Mouse (Mus musculus) stomach, embryonic 15.5 days (tissue): ENCODE data around the gene Cfap299. TPM values are rescaled to one million over a fixed set of nuclear protein-coding genes. Genes with fewer than 3 reads are reported as not detected.
"Not testable (repeated sequence)": the region's sequence is repeated elsewhere in the genome, so short reads cannot be mapped to it uniquely, and the experiment has no call there.

Experiments used
- ATAC-seq: fragments of 200-750 bp; cut with Nextera tagmentation; 2 replicates; pipeline ENCODE4 v1.8.0; 2017; ENCODE audit warnings: low read depth, moderate number of reproducible peaks, moderate TSS enrichment; ENCODE audit not compliant: insufficient read depth, low FRiP score
- H3K27ac ChIP-seq: fragments of 300-500 bp; sonication (generic); 2 replicates; pipeline ENCODE4 v1.5.1; 2015; ENCODE audit warnings: mild to moderate bottlenecking, inconsistent platforms
- H3K27me3 ChIP-seq: fragments of 300-500 bp; sonication (generic); replicated peaks from 2 replicates; pipeline ENCODE4 v1.6.1; 2015; ENCODE audit warnings: inconsistent platforms
- H3K36me3 ChIP-seq: fragments of 300-500 bp; sonication (generic); 2 replicates; pipeline ENCODE4 v1.6.1; 2015; ENCODE audit warnings: inconsistent platforms
- H3K4me1 ChIP-seq: fragments of 300-500 bp; sonication (generic); 2 replicates; pipeline ENCODE4 v1.6.1; 2015; ENCODE audit warnings: inconsistent platforms
- H3K4me2 ChIP-seq: fragments of 300-500 bp; sonication (generic); 2 replicates; pipeline ENCODE4 v1.6.1; 2015; ENCODE audit warnings: mild to moderate bottlenecking, inconsistent platforms
- H3K4me3 ChIP-seq: fragments of 300-500 bp; sonication (generic); replicated peaks from 2 replicates; pipeline ENCODE4 v1.5.1; 2015; ENCODE audit warnings: inconsistent platforms
- H3K9ac ChIP-seq: fragments of 300-500 bp; sonication (generic); 2 replicates; pipeline ENCODE4 v1.6.1; 2015; ENCODE audit warnings: inconsistent platforms
- H3K9me3 ChIP-seq: fragments of 300-500 bp; sonication (generic); 2 replicates; pipeline ENCODE4 v1.6.1; 2016; ENCODE audit warnings: inconsistent platforms
- WGBS: fragments of 180-500 bp; shearing (Covaris S2); methylation state at CpG from one replicate; pipeline ENCODE4 v1.1.7; 2015; 5-methylcytosine and 5-hydroxymethylcytosine counted together
- polyA plus RNA-seq: library from polyadenylated mRNA; unstranded; fragments of >200 nt; fragmentation: Nextera tagmentation; extraction: Ambion mirVana; gene quantifications from 2 replicates; pipeline ENCODE4 v1.2.1, GENCODE M21; 2015

Cfap299 gene
- polyA plus RNA-seq, 1 experiment from 2014 or later: 0.49 TPM

GRCm38 (mm10) chr5:98576538-98576937 is 247.4 kb downstream of the Cfap299 start:
- H3K27me3 ChIP-seq, H3K9ac ChIP-seq, H3K4me1 ChIP-seq, H3K27ac ChIP-seq, H3K9me3 ChIP-seq, H3K36me3 ChIP-seq, H3K4me3 ChIP-seq, H3K4me2 ChIP-seq: not testable (repeated sequence)
- 47% methylated on average over 6 of the region's 6 CpGs for WGBS
- ATAC-seq: peak; percentile 53; the same call in 1 of the 2 replicates

- Histone ChIP-seq H3K9ac (no peak overlapping the region), H3K27me3 (no peaks in the 10 kb centered on the region), H3K4me3 (no peak overlapping the region), H3K9me3 (no peaks in the 10 kb centered on the region), H3K36me3 (no peaks in the 10 kb centered on the region), H3K4me1 (no peaks in the 10 kb centered on the region), H3K4me2 (no peak overlapping the region), H3K27ac (no peak overlapping the region)
- 63% methylated on average over 2 of the region's 2 CpGs for WGBS
- no peak for ATAC-seq
These were observed 249.3 kb downstream of the Cfap299 start for GRCm38 (mm10) chr5:98578398-98578797.

- Histone ChIP-seq H3K4me2 (no peak overlapping the region), H3K4me1 (no peaks in the 10 kb centered on the region), H3K27me3 (no peaks in the 10 kb centered on the region), H3K9ac (no peak overlapping the region), H3K4me3 (no peak overlapping the region), H3K27ac (no peak overlapping the region), H3K36me3 (no peaks in the 10 kb centered on the region), H3K9me3 (no peaks in the 10 kb centered on the region)
- no peak for ATAC-seq
- 36% methylated on average over 5 of the region's 5 CpGs for WGBS
These were observed 251.7 kb downstream of the Cfap299 start for GRCm38 (mm10) chr5:98580811-98581210.

- no peak overlapping the region for H3K4me2 ChIP-seq
- H3K36me3 ChIP-seq: no peaks in the 10 kb centered on the region
- ATAC-seq: no peak
- no peak overlapping the region for H3K27ac ChIP-seq
- 37% methylated on average over 3 of the region's 3 CpGs for WGBS
- H3K9ac ChIP-seq: no peak overlapping the region
- no peak overlapping the region for H3K4me3 ChIP-seq
- no peaks in the 10 kb centered on the region for H3K9me3 ChIP-seq
- no peaks in the 10 kb centered on the region for H3K4me1 ChIP-seq
- H3K27me3 ChIP-seq: no peaks in the 10 kb centered on the region
These were observed 252.9 kb downstream of the Cfap299 start for GRCm38 (mm10) chr5:98582051-98582450.

- no peak overlapping the region for H3K4me3 ChIP-seq
- H3K27me3 ChIP-seq: no peaks in the 10 kb centered on the region
- no peak overlapping the region for H3K9ac ChIP-seq
- H3K4me1 ChIP-seq: no peaks in the 10 kb centered on the region
- no peaks in the 10 kb centered on the region for H3K9me3 ChIP-seq
- no peak for ATAC-seq
- no peak overlapping the region for H3K27ac ChIP-seq
- no peak overlapping the region for H3K4me2 ChIP-seq
- no peaks in the 10 kb centered on the region for H3K36me3 ChIP-seq
These were observed 256.8 kb downstream of the Cfap299 start for GRCm38 (mm10) chr5:98585915-98586314.

- no peaks in the 10 kb centered on the region for H3K9me3 ChIP-seq
- no peaks in the 10 kb centered on the region for H3K27me3 ChIP-seq
- H3K4me2 ChIP-seq: no peak overlapping the region
- no peak overlapping the region for H3K27ac ChIP-seq
- H3K4me3 ChIP-seq: no peak overlapping the region
- H3K9ac ChIP-seq: no peak overlapping the region
- 88% methylated on average over 5 of the region's 5 CpGs for WGBS
- H3K36me3 ChIP-seq: no peaks in the 10 kb centered on the region
- no peaks in the 10 kb centered on the region for H3K4me1 ChIP-seq
- ATAC-seq: no peak
These were observed 284.4 kb downstream of the Cfap299 start for GRCm38 (mm10) chr5:98613511-98613910.

GRCm38 (mm10) chr5:98616902-98617301 is 287.8 kb downstream of the Cfap299 start:
- Histone ChIP-seq H3K4me1 (no peaks in the 10 kb centered on the region), H3K36me3 (no peaks in the 10 kb centered on the region), H3K4me3 (no peak overlapping the region), H3K27me3 (no peaks in the 10 kb centered on the region), H3K27ac (no peak overlapping the region), H3K9me3 (no peaks in the 10 kb centered on the region), H3K9ac (no peak overlapping the region), H3K4me2 (no peak overlapping the region)
- no peak for ATAC-seq
- WGBS: 73% methylated on average over 3 of the region's 3 CpGs

- no peak overlapping the region for H3K27ac ChIP-seq
- no peak overlapping the region for H3K4me2 ChIP-seq
- H3K4me1 ChIP-seq: no peaks in the 10 kb centered on the region
- WGBS: 70% methylated on average over 4 of the region's 4 CpGs
- ATAC-seq: no peak
- no peak overlapping the region for H3K9ac ChIP-seq
- no peaks in the 10 kb centered on the region for H3K36me3 ChIP-seq
- H3K27me3 ChIP-seq: no peaks in the 10 kb centered on the region
- no peaks in the 10 kb centered on the region for H3K9me3 ChIP-seq
- no peak overlapping the region for H3K4me3 ChIP-seq
These were observed 288.3 kb downstream of the Cfap299 start for GRCm38 (mm10) chr5:98617416-98617815.

GRCm38 (mm10) chr5:98650345-98650744 is 321.2 kb downstream of the Cfap299 start:
- Histone ChIP-seq H3K9ac (no peak overlapping the region), H3K27ac (no peak overlapping the region)
- ATAC-seq: no peak

GRCm38 (mm10) chr5:98651049-98651448 is 321.9 kb downstream of the Cfap299 start:
- Histone ChIP-seq H3K4me1 (no peaks in the 10 kb centered on the region), H3K9me3 (no peaks in the 10 kb centered on the region), H3K9ac (no peak overlapping the region), H3K4me3 (no peak overlapping the region), H3K36me3 (no peaks in the 10 kb centered on the region), H3K27me3 (no peaks in the 10 kb centered on the region), H3K27ac (no peak overlapping the region), H3K4me2 (no peak overlapping the region)
- ATAC-seq: no peak
- WGBS: 40% methylated on average over 5 of the region's 5 CpGs

More at GRCm38 (mm10) chr5:98650345-98650744, 321.2 kb downstream of the Cfap299 start:
- H3K27me3 ChIP-seq: no peaks in the 10 kb centered on the region
- H3K4me2 ChIP-seq: no peak overlapping the region
- H3K36me3 ChIP-seq: no peaks in the 10 kb centered on the region
- no peak overlapping the region for H3K4me3 ChIP-seq
- H3K4me1 ChIP-seq: no peaks in the 10 kb centered on the region
- H3K9me3 ChIP-seq: no peaks in the 10 kb centered on the region

- Histone ChIP-seq H3K9ac (no peak overlapping the region), H3K4me3 (no peak overlapping the region), H3K4me2 (no peak overlapping the region), H3K36me3 (no peaks in the 10 kb centered on the region), H3K9me3 (no peaks in the 10 kb centered on the region), H3K4me1 (no peaks in the 10 kb centered on the region), H3K27me3 (no peaks in the 10 kb centered on the region), H3K27ac (no peak overlapping the region)
- no peak for ATAC-seq
- WGBS: 86% methylated on average over 5 of the region's 5 CpGs
These were observed 359.1 kb downstream of the Cfap299 start for GRCm38 (mm10) chr5:98688254-98688653.

GRCm38 (mm10) chr5:98692070-98692469 is 363.0 kb downstream of the Cfap299 start:
- whole genome bisulfite sequencing: 55% methylated on average over 5 of the region's 5 CpGs
- ATAC-seq: no peak
- H3K9ac ChIP-seq: no peak overlapping the region
- no peaks in the 10 kb centered on the region for H3K27me3 ChIP-seq
- no peaks in the 10 kb centered on the region for H3K36me3 ChIP-seq
- H3K4me2 ChIP-seq: no peak overlapping the region
- H3K4me3 ChIP-seq: no peak overlapping the region
- no peaks in the 10 kb centered on the region for H3K9me3 ChIP-seq
- H3K27ac ChIP-seq: no peak overlapping the region
- no peaks in the 10 kb centered on the region for H3K4me1 ChIP-seq

GRCm38 (mm10) chr5:98696336-98696735 is 367.2 kb downstream of the Cfap299 start:
- Histone ChIP-seq H3K4me1 (0 out of 2 replicates have a peak, but pooled peaks cover 3% of the 10 kb centered on the region), H3K4me2 (no peak overlapping the region), H3K27ac (no peak overlapping the region), H3K4me3 (no peak overlapping the region), H3K27me3 (no peaks in the 10 kb centered on the region), H3K9me3 (no peaks in the 10 kb centered on the region), H3K36me3 (no peaks in the 10 kb centered on the region), H3K9ac (no peak overlapping the region)
- ATAC-seq: no peak
- 47% methylated on average over 8 of the region's 8 CpGs for WGBS
